Mouse (Mus musculus) kidney, embryonic 16.5 days (tissue): Measurements from ENCODE around the gene Slc45a3. TPM values are rescaled to one million over a fixed set of nuclear protein-coding genes. Genes with fewer than 3 reads are reported as not detected.

Source experiments
- ATAC-seq: fragments of 200-750 bp; cut with Nextera tagmentation; 2 replicates; pipeline ENCODE4 v1.8.0; 2017; ENCODE audit warnings: moderate TSS enrichment; ENCODE audit not compliant: low FRiP score, low TSS enrichment
- H3K27ac ChIP-seq: fragments of 300-500 bp; sonication (generic); 2 replicates; pipeline ENCODE4 v1.5.1; 2014; ENCODE audit warnings: low read length
- H3K27me3 ChIP-seq: fragments of 300-500 bp; sonication (generic); 2 replicates; pipeline ENCODE4 v1.6.1; 2014; ENCODE audit warnings: low read length, control low read depth, mixed read lengths; ENCODE audit not compliant: insufficient read depth
- H3K36me3 ChIP-seq: fragments of 300-500 bp; sonication (generic); 2 replicates; pipeline ENCODE4 v1.6.1; 2014; ENCODE audit warnings: low read length, control low read depth, mixed read lengths; ENCODE audit not compliant: insufficient read depth
- H3K4me1 ChIP-seq: fragments of 300-500 bp; sonication (generic); 2 replicates; pipeline ENCODE4 v1.6.1; 2014; ENCODE audit warnings: low read length, control low read depth, mixed read lengths; ENCODE audit not compliant: insufficient read depth
- H3K4me2 ChIP-seq: fragments of 300-500 bp; sonication (generic); replicated peaks from 2 replicates; pipeline ENCODE4 v1.6.1; 2014; ENCODE audit warnings: low read depth, low read length
- H3K4me3 ChIP-seq: fragments of 300-500 bp; sonication (generic); 2 replicates; pipeline ENCODE4 v1.5.1; 2014; ENCODE audit warnings: mild to moderate bottlenecking, low read length
- H3K9ac ChIP-seq: fragments of 300-500 bp; sonication (generic); replicated peaks from 2 replicates; pipeline ENCODE4 v1.6.1; 2014; ENCODE audit warnings: low read length
- H3K9me3 ChIP-seq: fragments of 300-500 bp; sonication (generic); 2 replicates; pipeline ENCODE4 v1.6.1; 2016; ENCODE audit warnings: low read length, control low read depth
- WGBS: fragments of 180-500 bp; shearing (Covaris S2); extraction: QIAGEN DNeasy Blood & Tissue Kit; methylation state at CpG from one replicate; pipeline ENCODE4 v1.1.7; 2014; 5-methylcytosine and 5-hydroxymethylcytosine counted together
- polyA plus RNA-seq: library from polyadenylated mRNA; unstranded; fragments of >200 nt; fragmentation: Nextera tagmentation; extraction: Ambion mirVana; gene quantifications from 2 replicates; pipeline ENCODE4 v1.2.1, GENCODE M21; 2015

Gene Slc45a3
- polyA plus RNA-seq, 1 experiment from 2014 or later = 8.6 TPM

- Histone ChIP-seq H3K4me2 (peak overlapping the region; percentile 99), H3K9me3 (no peaks in the 10 kb centered on the region), H3K36me3 (no peaks in the 10 kb centered on the region), H3K9ac (peak overlapping the region; percentile 79), H3K27ac (no peak overlapping the region), H3K4me1 (peaks cover 35% of the 10 kb centered on the region), H3K4me3 (peak overlapping the region; percentile 78), H3K27me3 (peaks cover 6% of the 10 kb centered on the region; the same call in 1 of the 2 replicates)
- ATAC-seq = peak; percentile 73
- under 1% methylated on average over 48 of the region's 76 CpGs for WGBS
Measured at GRCm38 (mm10) chr1:131963085-131963951, 551 bp downstream of the Slc45a3 start.

GRCm38 (mm10) chr1:131964100-131964499, 1.3 kb downstream of the Slc45a3 start:
- Histone ChIP-seq H3K9ac (no peak overlapping the region), H3K4me1 (peaks cover 43% of the 10 kb centered on the region), H3K4me3 (peak overlapping the region; percentile 78), H3K27ac (no peak overlapping the region), H3K9me3 (no peaks in the 10 kb centered on the region), H3K27me3 (peaks cover 6% of the 10 kb centered on the region; the same call in 1 of the 2 replicates), H3K4me2 (peak overlapping the region; percentile 99), H3K36me3 (no peaks in the 10 kb centered on the region)
- 39% methylated on average over 5 of the region's 5 CpGs for WGBS
- no peak for ATAC-seq

- no peak overlapping the region for H3K9ac ChIP-seq
- no peaks in the 10 kb centered on the region for H3K36me3 ChIP-seq
- H3K4me1 ChIP-seq = peaks cover 44% of the 10 kb centered on the region
- no peak for ATAC-seq
- 73% methylated on average over 7 of the region's 7 CpGs for WGBS
- H3K9me3 ChIP-seq = no peaks in the 10 kb centered on the region
- H3K4me3 ChIP-seq = 0 out of 2 replicates have a peak overlapping the region, but pooled peaks have one; percentile 78
- peak overlapping the region; percentile 99; the same call in 1 of the 2 replicates for H3K4me2 ChIP-seq
- no peak overlapping the region for H3K27ac ChIP-seq
- peaks cover 6% of the 10 kb centered on the region; the same call in 1 of the 2 replicates for H3K27me3 ChIP-seq
Measured at GRCm38 (mm10) chr1:131964580-131964979, 1.8 kb downstream of the Slc45a3 start.

- peaks cover 56% of the 10 kb centered on the region for H3K4me1 ChIP-seq
- no peak overlapping the region for H3K9ac ChIP-seq
- peaks cover 6% of the 10 kb centered on the region; the same call in 1 of the 2 replicates for H3K27me3 ChIP-seq
- no peak overlapping the region for H3K4me3 ChIP-seq
- H3K4me2 ChIP-seq = no peak overlapping the region
- H3K9me3 ChIP-seq = no peaks in the 10 kb centered on the region
- no peak for ATAC-seq
- no peaks in the 10 kb centered on the region for H3K36me3 ChIP-seq
- H3K27ac ChIP-seq = no peak overlapping the region
- 25% methylated on average over 5 of the region's 5 CpGs for WGBS
Measured at GRCm38 (mm10) chr1:131965818-131966217, 3.1 kb downstream of the Slc45a3 start.

- no peaks in the 10 kb centered on the region for H3K36me3 ChIP-seq
- peak overlapping the region; percentile 45; the same call in 1 of the 2 replicates for H3K27ac ChIP-seq
- no peak overlapping the region for H3K4me2 ChIP-seq
- H3K27me3 ChIP-seq = peaks cover 2% of the 10 kb centered on the region; the same call in 1 of the 2 replicates
- H3K4me3 ChIP-seq = no peak overlapping the region
- H3K9me3 ChIP-seq = no peaks in the 10 kb centered on the region
- peaks cover 69% of the 10 kb centered on the region for H3K4me1 ChIP-seq
- no peak for ATAC-seq
- H3K9ac ChIP-seq = no peak overlapping the region
- 32% methylated on average over 7 of the region's 7 CpGs for WGBS
Measured at GRCm38 (mm10) chr1:131967336-131967735, 4.6 kb downstream of the Slc45a3 start.

- ATAC-seq = no peak
- 53% methylated on average over 3 of the region's 3 CpGs for WGBS
- H3K27me3 ChIP-seq = no peaks in the 10 kb centered on the region; the same call in 1 of the 2 replicates
- no peaks in the 10 kb centered on the region for H3K36me3 ChIP-seq
- peak overlapping the region; percentile 35; the same call in 1 of the 2 replicates for H3K27ac ChIP-seq
- H3K4me1 ChIP-seq = peaks cover 75% of the 10 kb centered on the region
- no peak overlapping the region for H3K9ac ChIP-seq
- no peak overlapping the region for H3K4me2 ChIP-seq
- no peaks in the 10 kb centered on the region for H3K9me3 ChIP-seq
- H3K4me3 ChIP-seq = no peak overlapping the region
Measured at GRCm38 (mm10) chr1:131968556-131968955, 5.8 kb downstream of the Slc45a3 start.

GRCm38 (mm10) chr1:131968983-131969382, 6.2 kb downstream of the Slc45a3 start:
- 66% methylated on average over 6 of the region's 6 CpGs for WGBS
- H3K27me3 ChIP-seq = no peaks in the 10 kb centered on the region; the same call in 1 of the 2 replicates
- no peak for ATAC-seq
- no peak overlapping the region for H3K9ac ChIP-seq
- no peaks in the 10 kb centered on the region for H3K36me3 ChIP-seq
- no peak overlapping the region for H3K4me2 ChIP-seq
- peaks cover 75% of the 10 kb centered on the region for H3K4me1 ChIP-seq
- no peaks in the 10 kb centered on the region for H3K9me3 ChIP-seq
- no peak overlapping the region for H3K4me3 ChIP-seq
- peak overlapping the region; percentile 35; the same call in 1 of the 2 replicates for H3K27ac ChIP-seq

GRCm38 (mm10) chr1:131969825-131970224, 7.1 kb downstream of the Slc45a3 start:
- Histone ChIP-seq H3K9me3 (no peaks in the 10 kb centered on the region), H3K4me2 (no peak overlapping the region), H3K4me3 (no peak overlapping the region), H3K27ac (no peak overlapping the region), H3K9ac (no peak overlapping the region), H3K36me3 (no peaks in the 10 kb centered on the region), H3K4me1 (peaks cover 76% of the 10 kb centered on the region), H3K27me3 (no peaks in the 10 kb centered on the region)
- WGBS = 60% methylated on average over 4 of the region's 4 CpGs
- ATAC-seq = no peak

GRCm38 (mm10) chr1:131970322-131970660, 7.5 kb downstream of the Slc45a3 start:
- Histone ChIP-seq H3K4me2 (peak overlapping the region; percentile 28; the same call in 1 of the 2 replicates), H3K4me3 (no peak overlapping the region), H3K9ac (peak overlapping the region; percentile 56; the same call in 1 of the 2 replicates), H3K27me3 (no peaks in the 10 kb centered on the region), H3K4me1 (peaks cover 76% of the 10 kb centered on the region), H3K9me3 (no peaks in the 10 kb centered on the region), H3K27ac (peak overlapping the region; percentile 91; the same call in 1 of the 2 replicates), H3K36me3 (no peaks in the 10 kb centered on the region)
- no peak for ATAC-seq
- 42% methylated on average over 5 of the region's 5 CpGs for WGBS
